Mouse (Mus musculus): Measurements from ENCODE around the gene Nsun6. TPM values are rescaled to one million over a fixed set of nuclear protein-coding genes. Genes with fewer than 3 reads are reported as not detected.

Gene Nsun6
- polyA plus RNA-seq (2014; fragmentation: Nextera tagmentation; extraction: Ambion mirVana): 12.3 and 13.8 TPM in 2 replicates

DNA sequence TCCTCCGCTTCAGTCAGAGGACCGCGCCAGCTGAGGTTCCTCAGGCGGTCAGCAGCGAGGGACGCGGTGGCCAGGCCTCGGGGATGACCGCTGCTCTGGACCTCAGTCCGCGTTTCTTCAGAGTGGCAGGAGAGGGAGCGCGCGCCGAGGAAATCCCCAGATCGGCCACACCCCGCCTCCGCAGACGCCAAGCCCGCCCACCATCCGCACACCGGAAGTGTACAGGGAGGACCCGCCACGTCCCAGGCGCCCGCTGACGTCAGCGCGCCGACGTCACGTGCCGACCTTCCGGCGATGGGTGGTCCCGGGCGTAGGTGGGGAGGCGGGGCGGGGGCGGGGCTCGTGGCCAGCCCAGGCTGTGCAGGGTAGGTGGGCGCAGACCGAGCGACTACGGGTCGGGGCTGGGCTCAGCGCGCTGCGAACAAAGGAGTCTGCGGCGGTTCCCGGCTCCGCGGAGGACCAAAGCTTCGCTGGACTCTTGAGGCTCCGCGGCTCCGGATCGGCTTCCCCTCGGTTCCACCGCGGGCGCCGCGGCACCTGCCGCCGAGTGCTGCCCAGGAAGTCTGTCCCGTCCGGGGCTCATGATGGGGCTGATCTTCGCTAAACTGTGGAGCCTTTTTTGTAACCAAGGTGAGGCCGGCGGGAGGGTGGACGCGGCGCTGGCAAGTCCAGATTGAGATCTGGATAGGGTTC is at the start of gene Nsun6:
TSS of gene Nsun6 (minus strand) at position 125 of the 693 bp plus-strand sequence.
- ATAC-seq (ENCODE audit: low FRiP score): peak; percentile 100
- no peaks in the 10 kb centered on the region for H3K36me3 ChIP-seq (ENCODE audit: control insufficient read depth, insufficient read depth, low read length)
- WGBS: under 1% methylated on average over 75 of the region's 75 CpGs

GRCm38 (mm10) chr2:15104386-15104785 is 49.5 kb upstream of the Nsun6 start:
- no peaks in the 10 kb centered on the region for H3K27me3 ChIP-seq (ENCODE audit: control insufficient read depth, insufficient read depth, low read length)
- no peak overlapping the region for H3K4me2 ChIP-seq (replicated peaks; ENCODE audit: low read depth, low read length)
- H3K4me3 ChIP-seq (ENCODE audit: low read depth, low read length): no peak overlapping the region
- ATAC-seq (ENCODE audit: low FRiP score) (no peak), DNase-seq (ENCODE audit: low spot score) (no peak)
- no peaks in the 10 kb centered on the region for H3K36me3 ChIP-seq (ENCODE audit: control insufficient read depth, insufficient read depth, low read length)
- H3K4me1 ChIP-seq (replicated peaks; ENCODE audit: control insufficient read depth, insufficient read depth, low read length): no peaks in the 10 kb centered on the region
- H3K27ac ChIP-seq (ENCODE audit: low read depth, low read length): no peak overlapping the region
- no peak overlapping the region for H3K9ac ChIP-seq (ENCODE audit: low read depth, low read length)
- H3K9me3 ChIP-seq (ENCODE audit: control insufficient read depth, low read length): no peaks in the 10 kb centered on the region
- 63% methylated on average over 1 of the region's 1 CpGs for WGBS

More for the DNA sequence above, at the start of gene Nsun6:
- no peaks in the 10 kb centered on the region for H3K9me3 ChIP-seq (ENCODE audit: control insufficient read depth, low read length)
- peak within 1 kb of the TSS; percentile 76 for H3K9ac ChIP-seq (ENCODE audit: low read depth, low read length)
- H3K4me1 ChIP-seq (replicated peaks; ENCODE audit: control insufficient read depth, insufficient read depth, low read length): no peaks in the 10 kb centered on the region; the same call in 1 of the 2 replicates
- peak within 1 kb of the TSS; percentile 83 for H3K27ac ChIP-seq (ENCODE audit: low read depth, low read length)
- peak within 1 kb of the TSS; percentile 53 for H3K4me2 ChIP-seq (replicated peaks; ENCODE audit: low read depth, low read length)
- DNase-seq (ENCODE audit: low spot score): peak; percentile 97
- H3K27me3 ChIP-seq (ENCODE audit: control insufficient read depth, insufficient read depth, low read length): no peaks in the 10 kb centered on the region
- H3K4me3 ChIP-seq (ENCODE audit: low read depth, low read length): peak within 1 kb of the TSS; percentile 55

- H3K4me3 ChIP-seq (ENCODE audit: low read depth, low read length): no peak overlapping the region
- 71% methylated on average over 3 of the region's 3 CpGs for WGBS
- no peak overlapping the region for H3K27ac ChIP-seq (ENCODE audit: low read depth, low read length)
- no peak for ATAC-seq (ENCODE audit: low FRiP score)
- no peaks in the 10 kb centered on the region for H3K36me3 ChIP-seq (ENCODE audit: control insufficient read depth, insufficient read depth, low read length)
- H3K4me1 ChIP-seq (replicated peaks; ENCODE audit: control insufficient read depth, insufficient read depth, low read length): no peaks in the 10 kb centered on the region
- no peaks in the 10 kb centered on the region for H3K9me3 ChIP-seq (ENCODE audit: control insufficient read depth, low read length)
- no peak overlapping the region for H3K4me2 ChIP-seq (replicated peaks; ENCODE audit: low read depth, low read length)
- no peak for DNase-seq (ENCODE audit: low spot score)
- H3K9ac ChIP-seq (ENCODE audit: low read depth, low read length): no peak overlapping the region
- H3K27me3 ChIP-seq (ENCODE audit: control insufficient read depth, insufficient read depth, low read length): no peaks in the 10 kb centered on the region
These were observed 41.7 kb upstream of the Nsun6 start for GRCm38 (mm10) chr2:15096514-15097090.

- H3K4me1 ChIP-seq (replicated peaks; ENCODE audit: control insufficient read depth, insufficient read depth, low read length): no peaks in the 10 kb centered on the region
- H3K4me3 ChIP-seq (ENCODE audit: low read depth, low read length): no peak overlapping the region
- 0 out of 2 replicates have a peak, but pooled peaks cover 2% of the 10 kb centered on the region for H3K36me3 ChIP-seq (ENCODE audit: control insufficient read depth, insufficient read depth, low read length)
- no peak overlapping the region for H3K9ac ChIP-seq (ENCODE audit: low read depth, low read length)
- no peak overlapping the region for H3K4me2 ChIP-seq (replicated peaks; ENCODE audit: low read depth, low read length)
- no peak overlapping the region for H3K27ac ChIP-seq (ENCODE audit: low read depth, low read length)
- WGBS: 97% methylated on average over 1 of the region's 1 CpGs
- H3K9me3 ChIP-seq (ENCODE audit: control insufficient read depth, low read length): no peaks in the 10 kb centered on the region
- ATAC-seq (ENCODE audit: low FRiP score): no peak
- no peak for DNase-seq (ENCODE audit: low spot score)
- no peaks in the 10 kb centered on the region for H3K27me3 ChIP-seq (ENCODE audit: control insufficient read depth, insufficient read depth, low read length)
These were observed 32.4 kb upstream of the Nsun6 start for GRCm38 (mm10) chr2:15087308-15087707.

- no peak overlapping the region for H3K4me2 ChIP-seq (replicated peaks; ENCODE audit: low read depth, low read length)
- 0 out of 2 replicates have a peak, but pooled peaks cover 2% of the 10 kb centered on the region for H3K36me3 ChIP-seq (ENCODE audit: control insufficient read depth, insufficient read depth, low read length)
- H3K4me1 ChIP-seq (replicated peaks; ENCODE audit: control insufficient read depth, insufficient read depth, low read length): no peaks in the 10 kb centered on the region
- no peak overlapping the region for H3K9ac ChIP-seq (ENCODE audit: low read depth, low read length)
- H3K4me3 ChIP-seq (ENCODE audit: low read depth, low read length): no peak overlapping the region
- no peak for ATAC-seq (ENCODE audit: low FRiP score)
- H3K27ac ChIP-seq (ENCODE audit: low read depth, low read length): no peak overlapping the region
- 97% methylated on average over 2 of the region's 2 CpGs for WGBS
- no peak for DNase-seq (ENCODE audit: low spot score)
- no peaks in the 10 kb centered on the region for H3K27me3 ChIP-seq (ENCODE audit: control insufficient read depth, insufficient read depth, low read length)
- no peaks in the 10 kb centered on the region for H3K9me3 ChIP-seq (ENCODE audit: control insufficient read depth, low read length)
These were observed 28.8 kb upstream of the Nsun6 start for GRCm38 (mm10) chr2:15083702-15084101.

- H3K9me3 ChIP-seq (ENCODE audit: control insufficient read depth, low read length): no peaks in the 10 kb centered on the region
- 0 out of 2 replicates have a peak, but pooled peaks cover 2% of the 10 kb centered on the region for H3K36me3 ChIP-seq (ENCODE audit: control insufficient read depth, insufficient read depth, low read length)
- DNase-seq (ENCODE audit: low spot score): no peak
- 82% methylated on average over 5 of the region's 5 CpGs for WGBS
- no peak for ATAC-seq (ENCODE audit: low FRiP score)
- 0 out of 2 replicates have a peak, but pooled peaks cover 2% of the 10 kb centered on the region for H3K4me1 ChIP-seq (replicated peaks; ENCODE audit: control insufficient read depth, insufficient read depth, low read length)
- no peaks in the 10 kb centered on the region for H3K27me3 ChIP-seq (ENCODE audit: control insufficient read depth, insufficient read depth, low read length)
- no peak overlapping the region for H3K9ac ChIP-seq (ENCODE audit: low read depth, low read length)
- H3K4me2 ChIP-seq (replicated peaks; ENCODE audit: low read depth, low read length): no peak overlapping the region
- H3K4me3 ChIP-seq (ENCODE audit: low read depth, low read length): no peak overlapping the region
- H3K27ac ChIP-seq (ENCODE audit: low read depth, low read length): no peak overlapping the region
These were observed 12.2 kb upstream of the Nsun6 start for GRCm38 (mm10) chr2:15067091-15067490.

DNA sequence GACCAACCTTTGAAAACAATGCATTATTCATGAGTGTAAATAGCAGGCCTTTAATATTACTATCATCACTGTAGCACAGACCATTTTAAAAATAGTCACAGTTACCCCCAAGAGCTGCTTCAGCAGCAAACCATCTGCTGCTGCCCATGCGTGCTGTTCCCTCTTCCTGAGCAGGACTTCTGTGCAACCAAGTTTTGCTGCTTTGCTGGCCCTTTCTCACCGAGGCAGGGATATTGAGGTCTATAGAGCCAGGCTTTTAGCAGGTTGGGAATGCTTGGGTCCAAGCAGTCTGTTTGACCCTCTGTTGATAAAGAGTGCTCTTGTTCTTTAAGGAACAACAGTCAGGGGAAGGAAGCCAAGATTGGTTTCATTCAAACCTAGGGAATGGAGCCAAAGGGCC is 10.6 kb upstream of the Nsun6 start:
- no peak overlapping the region for H3K9ac ChIP-seq (ENCODE audit: low read depth, low read length)
- no peak overlapping the region for H3K27ac ChIP-seq (ENCODE audit: low read depth, low read length)
- 0 out of 2 replicates have a peak, but pooled peaks cover 2% of the 10 kb centered on the region for H3K36me3 ChIP-seq (ENCODE audit: control insufficient read depth, insufficient read depth, low read length)
- no peaks in the 10 kb centered on the region for H3K27me3 ChIP-seq (ENCODE audit: control insufficient read depth, insufficient read depth, low read length)
- H3K4me3 ChIP-seq (ENCODE audit: low read depth, low read length): no peak overlapping the region
- WGBS: 84% methylated on average over 2 of the region's 2 CpGs
- DNase-seq (ENCODE audit: low spot score): no peak
- no peaks in the 10 kb centered on the region for H3K9me3 ChIP-seq (ENCODE audit: control insufficient read depth, low read length)
- 0 out of 2 replicates have a peak, but pooled peaks cover 2% of the 10 kb centered on the region for H3K4me1 ChIP-seq (replicated peaks; ENCODE audit: control insufficient read depth, insufficient read depth, low read length)
- no peak for ATAC-seq (ENCODE audit: low FRiP score)
- no peak overlapping the region for H3K4me2 ChIP-seq (replicated peaks; ENCODE audit: low read depth, low read length)

GRCm38 (mm10) chr2:15064380-15065269 is 9.8 kb upstream of the Nsun6 start:
- no peak overlapping the region for H3K9ac ChIP-seq (ENCODE audit: low read depth, low read length)
- no peak for ATAC-seq (ENCODE audit: low FRiP score)
- DNase-seq (ENCODE audit: low spot score): no peak
- H3K27me3 ChIP-seq (ENCODE audit: control insufficient read depth, insufficient read depth, low read length): no peaks in the 10 kb centered on the region
- no peak overlapping the region for H3K4me2 ChIP-seq (replicated peaks; ENCODE audit: low read depth, low read length)
- H3K9me3 ChIP-seq (ENCODE audit: control insufficient read depth, low read length): no peaks in the 10 kb centered on the region
- 0 out of 2 replicates have a peak, but pooled peaks cover 2% of the 10 kb centered on the region for H3K36me3 ChIP-seq (ENCODE audit: control insufficient read depth, insufficient read depth, low read length)
- H3K27ac ChIP-seq (ENCODE audit: low read depth, low read length): no peak overlapping the region
- H3K4me1 ChIP-seq (replicated peaks; ENCODE audit: control insufficient read depth, insufficient read depth, low read length): 0 out of 2 replicates have a peak, but pooled peaks cover 2% of the 10 kb centered on the region
- 74% methylated on average over 7 of the region's 7 CpGs for WGBS
- no peak overlapping the region for H3K4me3 ChIP-seq (ENCODE audit: low read depth, low read length)

Data from hindbrain, embryonic 11.5 days (tissue).